Mouse (Mus musculus) T-cell, adult 2 months (primary cell): Measurements from ENCODE around the gene Gm19345.

Source experiments
- DNase-seq: peaks from one replicate; pipeline ENCODE4 v3.0.0; 2022; ENCODE audit warnings: low spot score

Gene Gm19345

GRCm38 (mm10) chr7:19851858-19852570, at the start of gene Gm19345:
Gene Gm19345, plus strand, starts transcription at chr7:19852003.
- DNase-seq: no peak

DNA sequence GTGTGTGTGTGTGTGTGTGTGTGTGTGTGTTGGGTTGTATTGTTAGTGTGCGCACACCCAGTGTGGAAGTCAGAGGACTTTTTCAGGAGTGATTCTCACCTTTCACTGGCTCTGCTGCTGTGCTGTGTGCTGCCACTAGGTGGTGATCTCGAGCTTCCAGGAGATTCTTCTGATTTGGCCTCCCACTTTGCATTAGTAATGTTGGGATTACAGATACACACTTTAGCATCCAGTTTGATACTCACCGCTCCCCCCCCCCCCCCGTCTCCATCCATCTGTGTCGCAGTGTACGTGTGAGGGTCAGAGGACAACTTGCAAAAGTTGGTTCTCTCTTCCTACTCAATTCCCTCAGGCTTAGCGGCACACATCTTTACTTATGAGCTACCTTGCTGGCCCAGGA, 48.8 kb upstream of the Gm19345 start:
- peak; percentile 65 for DNase-seq

GRCm38 (mm10) chr7:19806356-19806969, 45.3 kb upstream of the Gm19345 start:
- DNase-seq: no peak

GRCm38 (mm10) chr7:19809369-19809768, 42.4 kb upstream of the Gm19345 start:
- no peak for DNase-seq

- no peak for DNase-seq
These were observed 40.7 kb upstream of the Gm19345 start for GRCm38 (mm10) chr7:19811114-19811513.

- DNase-seq: no peak
These were observed 38.6 kb upstream of the Gm19345 start for GRCm38 (mm10) chr7:19813161-19813560.

DNA sequence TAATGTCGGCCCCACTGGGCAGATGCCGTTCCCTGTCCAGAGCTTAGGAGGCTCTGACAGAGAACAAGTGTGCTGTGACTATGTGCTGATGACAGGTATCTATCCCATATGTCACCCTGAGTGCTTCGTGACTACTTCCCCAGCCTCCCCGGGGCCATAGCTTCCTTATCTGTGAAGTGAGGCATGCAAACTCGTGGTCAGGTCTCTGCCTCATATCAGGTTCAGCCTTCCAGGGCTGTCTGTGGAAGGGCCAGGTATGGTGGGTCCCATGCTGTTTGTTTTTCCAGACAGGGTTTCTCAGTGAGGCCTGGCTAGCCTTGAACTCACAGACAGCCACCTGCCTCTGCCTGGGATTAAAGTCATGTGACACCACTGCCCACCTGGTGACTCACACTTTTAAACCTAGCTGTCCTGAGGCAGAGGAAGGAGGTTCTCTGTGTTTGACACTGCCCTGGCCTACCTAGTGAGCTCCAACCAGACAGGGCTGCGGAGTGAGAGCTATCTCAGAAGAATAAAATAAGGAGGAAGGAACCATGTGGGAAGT, 38.2 kb upstream of the Gm19345 start:
- DNase-seq: no peak

GRCm38 (mm10) chr7:19815296-19816223, 36.2 kb upstream of the Gm19345 start:
- peak; percentile 34 for DNase-seq

- DNase-seq: peak; percentile 60
These were observed 35.5 kb upstream of the Gm19345 start for GRCm38 (mm10) chr7:19816224-19816771.

DNA sequence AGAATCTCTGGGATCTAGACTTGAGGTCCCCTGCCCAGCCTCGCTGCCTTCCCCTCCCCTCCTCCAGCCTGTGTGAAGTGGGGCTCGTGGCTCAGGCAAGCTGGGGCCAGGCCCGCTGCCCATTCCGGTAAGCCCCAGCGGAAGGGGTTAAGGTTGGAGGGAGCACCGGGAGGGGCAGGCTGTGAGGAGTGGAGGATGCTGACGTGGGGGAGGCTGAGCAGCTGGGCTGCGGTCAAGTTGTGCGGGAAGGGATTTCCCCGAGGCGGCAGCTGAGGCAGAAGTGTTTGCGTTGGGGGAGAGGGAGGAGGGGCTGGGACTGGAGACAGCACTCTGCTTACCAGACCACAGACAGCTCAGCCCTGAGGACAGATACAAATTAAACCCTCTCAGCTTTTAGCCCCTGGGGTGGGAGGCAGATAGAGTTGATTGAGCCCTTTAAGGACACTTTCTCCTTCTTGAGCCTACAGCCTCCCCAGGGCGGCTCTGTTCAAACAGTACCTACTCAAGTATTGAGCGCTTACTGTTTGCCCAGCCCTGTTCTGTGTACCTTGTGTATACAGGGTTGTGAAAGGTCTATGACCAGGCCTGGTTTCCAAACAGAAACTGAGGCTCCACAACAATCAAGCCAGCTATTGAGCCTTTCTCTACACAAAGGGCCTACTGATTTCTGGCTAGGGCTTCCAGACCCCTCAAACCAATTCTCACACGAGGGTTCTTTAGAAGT, 34.3 kb upstream of the Gm19345 start:
- peak; percentile 96 for DNase-seq

GRCm38 (mm10) chr7:19818440-19818839, 33.4 kb upstream of the Gm19345 start:
- no peak for DNase-seq

DNA sequence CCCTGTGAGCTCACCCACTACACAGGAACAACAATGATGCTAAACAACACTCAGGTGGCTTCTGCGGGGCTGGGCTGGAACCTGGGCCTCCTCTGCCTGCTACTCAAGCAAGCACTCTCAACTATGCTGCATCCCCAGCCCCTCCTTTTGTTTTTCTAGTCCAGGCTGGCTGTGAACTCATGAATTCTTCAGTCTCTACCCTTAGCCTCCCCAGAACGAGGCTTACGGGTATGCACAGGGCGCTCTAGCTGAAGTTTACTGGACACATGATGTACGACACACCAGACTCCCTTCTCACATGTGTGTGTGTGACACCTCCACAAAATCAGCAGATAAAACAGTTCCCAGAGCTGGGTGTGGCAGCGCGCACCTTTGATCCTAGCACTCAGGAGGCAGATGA, 32.9 kb upstream of the Gm19345 start:
- DNase-seq: no peak

- DNase-seq: no peak
These were observed 31.3 kb upstream of the Gm19345 start for GRCm38 (mm10) chr7:19820347-19821048.

- DNase-seq: no peak
These were observed 30.2 kb upstream of the Gm19345 start for GRCm38 (mm10) chr7:19821633-19822032.

DNA sequence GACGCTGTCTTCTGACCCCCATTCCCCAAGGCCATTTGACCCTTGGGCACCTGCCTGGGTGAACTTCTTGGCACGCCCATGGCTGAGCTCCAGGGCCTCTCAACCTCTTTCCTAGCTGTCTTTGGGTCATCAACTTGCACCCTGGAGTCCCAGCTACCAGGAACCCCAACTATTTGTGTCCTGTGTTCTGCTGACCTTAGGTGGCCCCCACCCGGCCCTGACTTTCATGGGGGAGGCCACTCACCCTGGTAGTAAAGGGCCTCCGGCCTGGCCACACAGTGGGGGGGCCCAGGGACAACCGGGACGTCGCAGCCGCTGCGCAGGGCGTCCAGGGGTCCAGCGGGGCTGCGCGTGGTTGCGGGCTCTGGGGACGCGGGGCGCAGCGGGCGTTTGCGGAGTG, 29.6 kb upstream of the Gm19345 start:
- no peak for DNase-seq

DNA sequence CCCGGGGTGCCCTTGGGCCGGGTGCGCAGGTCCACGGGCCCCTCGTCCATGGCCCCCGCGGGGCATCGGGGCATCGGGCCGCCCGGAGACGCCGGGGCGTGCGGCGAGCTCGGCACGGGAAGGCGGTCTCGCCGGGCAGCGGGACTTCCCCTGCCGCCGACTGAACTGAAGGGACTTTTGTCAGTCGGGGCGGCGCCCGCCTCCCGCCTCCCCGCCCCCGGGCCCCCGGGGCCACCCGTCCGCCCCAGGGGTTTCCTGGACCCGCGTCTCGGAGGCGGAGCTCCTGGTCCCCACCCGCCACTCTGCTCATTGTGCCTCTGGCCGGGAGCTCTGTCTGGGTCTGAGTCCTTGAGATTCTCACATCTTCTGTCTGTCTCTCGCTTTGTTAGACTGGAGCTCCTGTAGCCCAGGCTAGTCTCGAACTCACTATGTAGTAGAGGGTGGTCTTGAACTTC, 29.2 kb upstream of the Gm19345 start, which contains the start of gene Bcl3:
Bcl3 (minus strand) TSS at position 167 of the 455 bp plus-strand sequence.
- DNase-seq: peak; percentile 71

DNA sequence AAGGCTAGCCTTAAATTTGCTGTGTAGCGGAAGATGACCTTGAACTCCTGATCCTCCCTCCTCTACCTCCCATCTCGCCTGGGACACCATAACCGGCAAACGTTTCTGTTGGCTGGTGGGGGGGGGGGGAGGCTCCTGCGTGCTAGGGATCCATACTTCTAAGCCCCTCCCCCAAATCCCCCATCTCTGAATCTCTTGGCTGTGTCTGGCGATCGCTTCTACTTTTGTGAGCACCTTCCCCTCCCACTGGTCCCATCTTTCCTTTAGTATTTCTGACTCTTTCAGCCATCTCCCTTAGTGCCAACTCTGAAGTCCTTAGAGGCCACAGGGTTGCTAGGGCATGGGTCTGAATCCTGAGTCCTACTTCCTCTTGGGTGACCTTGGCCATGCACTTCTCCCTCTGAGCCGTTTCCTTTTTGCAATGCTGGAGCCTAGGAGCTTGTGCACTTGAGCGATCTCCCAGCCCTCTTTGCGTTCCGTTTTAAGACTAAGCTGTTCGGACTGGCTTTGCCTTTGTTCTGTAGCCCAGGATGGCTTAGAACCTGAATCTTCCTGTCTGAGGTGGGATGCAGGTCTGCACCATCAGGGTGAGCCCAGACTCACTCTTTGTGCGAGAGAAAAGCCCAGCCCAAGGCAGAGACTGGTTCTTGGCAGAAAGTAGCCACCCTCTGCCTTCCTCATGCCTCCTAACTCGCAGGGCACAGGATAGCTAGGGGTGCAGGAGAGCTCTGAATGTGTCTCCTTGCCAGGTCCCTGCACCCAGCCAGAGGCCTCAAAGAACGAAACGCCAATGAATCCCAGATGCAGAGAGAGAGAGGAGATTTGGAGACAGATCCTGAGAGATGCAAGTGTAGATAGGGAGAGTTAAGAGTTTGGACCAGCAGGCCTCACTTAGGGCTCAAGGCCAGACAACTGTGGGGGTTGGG, 28.3 kb upstream of the Gm19345 start:
- DNase-seq: peak; percentile 19

GRCm38 (mm10) chr7:19824182-19824973, 27.4 kb upstream of the Gm19345 start:
- peak; percentile 83 for DNase-seq

DNA sequence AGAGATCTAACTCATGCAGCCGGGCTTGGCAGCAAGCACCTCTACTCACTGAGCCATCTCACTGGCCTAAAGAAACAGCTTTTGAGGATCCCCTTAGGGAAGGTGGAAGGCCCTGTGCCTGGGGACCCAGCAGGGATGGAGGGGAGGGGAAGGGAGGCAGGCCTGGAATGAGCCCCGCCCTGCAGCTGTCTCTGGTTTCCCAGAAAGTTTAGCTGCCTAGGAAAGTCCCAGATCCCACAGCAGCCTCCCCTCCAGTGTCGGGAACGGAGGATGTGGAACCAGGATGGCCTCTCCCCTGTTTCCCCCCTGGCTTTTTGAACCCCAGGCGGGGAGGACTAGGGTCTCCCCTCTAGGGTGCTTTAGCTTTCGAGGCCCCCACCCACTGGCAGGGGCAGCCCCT, 25.0 kb upstream of the Gm19345 start:
- DNase-seq: no peak
